Mouse (Mus musculus): ENCODE measurements around the gene Tmem107.

DNA sequence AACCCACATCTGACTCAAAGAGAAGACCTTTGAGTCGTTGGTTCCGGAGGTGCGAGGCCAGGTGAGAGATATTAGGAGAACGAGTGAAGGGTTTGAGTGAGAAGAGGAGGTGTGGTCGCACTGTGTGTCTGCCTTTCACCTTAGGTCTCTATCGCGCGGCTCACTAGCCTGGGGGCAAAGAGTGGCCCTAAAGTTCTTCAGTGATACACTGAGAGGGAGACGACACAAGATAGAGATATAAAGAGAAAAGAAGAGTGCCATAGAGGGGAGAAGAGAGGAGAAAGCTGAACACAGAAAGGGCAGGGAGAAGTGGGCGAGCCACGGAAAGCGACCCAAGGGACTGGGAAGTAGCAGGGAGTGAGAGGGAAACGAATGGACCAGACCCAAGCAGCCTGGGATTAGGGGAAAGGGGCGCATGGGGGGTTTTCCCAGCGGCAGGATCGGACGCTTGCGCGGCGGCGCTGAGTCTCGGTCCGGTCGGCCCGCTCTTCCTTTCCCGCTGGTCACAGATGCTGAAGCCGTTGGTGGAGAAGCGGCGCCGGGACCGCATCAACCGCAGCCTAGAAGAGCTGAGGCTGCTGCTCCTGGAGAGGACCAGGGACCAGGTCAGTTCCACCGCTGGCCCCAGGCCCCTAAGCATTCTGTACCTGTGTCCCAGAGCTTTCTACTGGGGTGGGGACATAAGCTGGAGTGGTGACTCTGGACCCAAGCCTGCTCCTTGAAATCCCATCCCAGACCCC, 50.6 kb downstream of the Tmem107 start:
- TF ChIP-seq CTCF (IDR thresholded peaks at IDR 0.05; ENCODE audit: low read depth, low read length) (no peak), GATA1 (IDR thresholded peaks at IDR 0.05; ENCODE audit: borderline replicate concordance, low read length) (no peak)
